Mouse (Mus musculus) hindbrain, embryonic 11.5 days (tissue): ENCODE results near the gene Ccdc169. TPM values are rescaled to one million over a fixed set of nuclear protein-coding genes. Genes with fewer than 3 reads are reported as not detected.
A peak's percentile ranks its signal among the peaks of the same experiment; 100 is the strongest.

Source experiments
- ATAC-seq: fragments of 200-750 bp; cut with Nextera tagmentation; 2 replicates; pipeline ENCODE4 v1.8.0; 2017; ENCODE audit warnings: mild to moderate bottlenecking, moderate TSS enrichment, moderate library complexity; ENCODE audit not compliant: low FRiP score
- DNase-seq: peaks from one replicate; pipeline ENCODE4 v3.0.0-alpha.2; 2015; ENCODE audit warnings: low spot score
- H3K27ac ChIP-seq: fragments of 300-500 bp; sonication (generic); 2 replicates; pipeline ENCODE4 v1.5.1; 2014; ENCODE audit warnings: mild to moderate bottlenecking, low read depth, low read length
- H3K27me3 ChIP-seq: fragments of 300-500 bp; sonication (generic); 2 replicates; pipeline ENCODE4 v1.6.1; 2014; ENCODE audit warnings: mild to moderate bottlenecking, low read length, moderate library complexity, mixed read lengths; ENCODE audit not compliant: control insufficient read depth, insufficient read depth
- H3K36me3 ChIP-seq: fragments of 300-500 bp; sonication (generic); 2 replicates; pipeline ENCODE4 v1.6.1; 2014; ENCODE audit warnings: mild to moderate bottlenecking, low read length, moderate library complexity, mixed read lengths; ENCODE audit not compliant: control insufficient read depth, insufficient read depth
- H3K4me1 ChIP-seq: fragments of 300-500 bp; sonication (generic); replicated peaks from 2 replicates; pipeline ENCODE4 v1.6.1; 2014; ENCODE audit warnings: low read length, mixed read lengths; ENCODE audit not compliant: control insufficient read depth, insufficient read depth
- H3K4me2 ChIP-seq: fragments of 300-500 bp; sonication (generic); replicated peaks from 2 replicates; pipeline ENCODE4 v1.6.1; 2014; ENCODE audit warnings: mild to moderate bottlenecking, low read depth, low read length
- H3K4me3 ChIP-seq: fragments of 300-500 bp; sonication (generic); 2 replicates; pipeline ENCODE4 v1.5.1; 2014; ENCODE audit warnings: low read depth, low read length
- H3K9ac ChIP-seq: fragments of 300-500 bp; sonication (generic); 2 replicates; pipeline ENCODE4 v1.6.1; 2014; ENCODE audit warnings: low read depth, low read length
- H3K9me3 ChIP-seq: fragments of 300-500 bp; sonication (generic); 2 replicates; pipeline ENCODE4 v1.6.1; 2016; ENCODE audit warnings: low read length; ENCODE audit not compliant: control insufficient read depth
- WGBS: fragments of 180-500 bp; shearing (Covaris S2); extraction: QIAGEN DNeasy Blood & Tissue Kit; methylation state at CpG from one replicate; pipeline ENCODE4 v1.1.7; 2014; 5-methylcytosine and 5-hydroxymethylcytosine counted together
- polyA plus RNA-seq: library from polyadenylated mRNA; unstranded; fragments of >200 nt; fragmentation: Nextera tagmentation; extraction: Ambion mirVana; gene quantifications from 2 replicates; pipeline ENCODE4 v1.2.1, GENCODE M21; 2014

Ccdc169 gene
- polyA plus RNA-seq: 0.20 TPM in 1 of 2 replicates, not detected in the other

GRCm38 (mm10) chr3:55137039-55137438, at the start of gene Ccdc169:
Gene Ccdc169 (plus strand): TSS chr3:55137339.
- Histone ChIP-seq H3K4me3 (no peak within 1 kb of the TSS), H3K27ac (no peak within 1 kb of the TSS), H3K4me1 (no peaks in the 10 kb centered on the region), H3K9me3 (no peaks in the 10 kb centered on the region), H3K9ac (no peak within 1 kb of the TSS), H3K4me2 (no peak within 1 kb of the TSS), H3K36me3 (peaks cover 5% of the 10 kb centered on the region; the same call in 1 of the 2 replicates), H3K27me3 (no peaks in the 10 kb centered on the region)
- ATAC-seq (no peak), DNase-seq (no peak)

- 70% methylated on average over 4 of the region's 4 CpGs for WGBS
- no peaks in the 10 kb centered on the region for H3K36me3 ChIP-seq
- DNase-seq (no peak), ATAC-seq (no peak)
- H3K9ac ChIP-seq: no peak overlapping the region
- H3K27ac ChIP-seq: no peak overlapping the region
- H3K4me3 ChIP-seq: no peak overlapping the region
- H3K4me2 ChIP-seq: no peak overlapping the region
- H3K9me3 ChIP-seq: no peaks in the 10 kb centered on the region
- no peaks in the 10 kb centered on the region for H3K27me3 ChIP-seq
- H3K4me1 ChIP-seq: no peaks in the 10 kb centered on the region
These were observed 49.8 kb upstream of the Ccdc169 start for GRCm38 (mm10) chr3:55087360-55087759.

GRCm38 (mm10) chr3:55088359-55088758, 48.8 kb upstream of the Ccdc169 start:
- no peaks in the 10 kb centered on the region for H3K4me1 ChIP-seq
- no peaks in the 10 kb centered on the region for H3K9me3 ChIP-seq
- no peak overlapping the region for H3K4me3 ChIP-seq
- no peak overlapping the region for H3K27ac ChIP-seq
- H3K9ac ChIP-seq: no peak overlapping the region
- no peak overlapping the region for H3K4me2 ChIP-seq
- H3K36me3 ChIP-seq: no peaks in the 10 kb centered on the region
- no peaks in the 10 kb centered on the region for H3K27me3 ChIP-seq
- 64% methylated on average over 4 of the region's 4 CpGs for WGBS
- DNase-seq (no peak), ATAC-seq (no peak)

GRCm38 (mm10) chr3:55088843-55089242, 48.3 kb upstream of the Ccdc169 start:
- H3K4me1 ChIP-seq: no peaks in the 10 kb centered on the region
- no peak overlapping the region for H3K9ac ChIP-seq
- H3K9me3 ChIP-seq: no peaks in the 10 kb centered on the region
- H3K4me2 ChIP-seq: no peak overlapping the region
- ATAC-seq (no peak), DNase-seq (no peak)
- whole genome bisulfite sequencing: 83% methylated on average over 3 of the region's 3 CpGs
- no peak overlapping the region for H3K27ac ChIP-seq
- H3K36me3 ChIP-seq: no peaks in the 10 kb centered on the region
- no peak overlapping the region for H3K4me3 ChIP-seq
- no peaks in the 10 kb centered on the region for H3K27me3 ChIP-seq

GRCm38 (mm10) chr3:55089291-55089690, 47.8 kb upstream of the Ccdc169 start:
- H3K27me3 ChIP-seq: no peaks in the 10 kb centered on the region
- ATAC-seq (no peak), DNase-seq (no peak)
- H3K27ac ChIP-seq: no peak overlapping the region
- H3K4me3 ChIP-seq: no peak overlapping the region
- H3K4me1 ChIP-seq: no peaks in the 10 kb centered on the region
- H3K9me3 ChIP-seq: no peaks in the 10 kb centered on the region
- H3K36me3 ChIP-seq: no peaks in the 10 kb centered on the region
- H3K9ac ChIP-seq: no peak overlapping the region
- no peak overlapping the region for H3K4me2 ChIP-seq
- 83% methylated on average over 4 of the region's 4 CpGs for whole genome bisulfite sequencing

GRCm38 (mm10) chr3:55093161-55093560, 44.0 kb upstream of the Ccdc169 start:
- no peak for ATAC-seq
- no peaks in the 10 kb centered on the region for H3K27me3 ChIP-seq
- WGBS: 84% methylated on average over 1 of the region's 1 CpGs
- H3K9me3 ChIP-seq: no peaks in the 10 kb centered on the region
- no peak overlapping the region for H3K9ac ChIP-seq
- no peak overlapping the region for H3K4me3 ChIP-seq
- no peaks in the 10 kb centered on the region for H3K4me1 ChIP-seq
- H3K27ac ChIP-seq: no peak overlapping the region
- no peak for DNase-seq
- H3K4me2 ChIP-seq: no peak overlapping the region
- no peaks in the 10 kb centered on the region for H3K36me3 ChIP-seq

- no peak overlapping the region for H3K4me2 ChIP-seq
- H3K27me3 ChIP-seq: no peaks in the 10 kb centered on the region
- ATAC-seq (peak; percentile 76), DNase-seq (peak; percentile 56)
- 24% methylated on average over 8 of the region's 8 CpGs for WGBS
- H3K9me3 ChIP-seq: no peaks in the 10 kb centered on the region
- H3K36me3 ChIP-seq: no peaks in the 10 kb centered on the region
- H3K9ac ChIP-seq: no peak overlapping the region
- H3K4me1 ChIP-seq: no peaks in the 10 kb centered on the region
- H3K27ac ChIP-seq: peak overlapping the region; percentile 62
- no peak overlapping the region for H3K4me3 ChIP-seq
These were observed 41.0 kb upstream of the Ccdc169 start for GRCm38 (mm10) chr3:55095968-55096654.

GRCm38 (mm10) chr3:55096655-55097005, 40.5 kb upstream of the Ccdc169 start:
- peak; percentile 23; the same call in 1 of the 2 replicates for ATAC-seq
- Histone ChIP-seq H3K9me3 (no peaks in the 10 kb centered on the region), H3K4me2 (no peak overlapping the region)

GRCm38 (mm10) chr3:55097186-55097585, 40.0 kb upstream of the Ccdc169 start:
- no peaks in the 10 kb centered on the region for H3K4me1 ChIP-seq
- H3K9ac ChIP-seq: no peak overlapping the region
- no peaks in the 10 kb centered on the region for H3K27me3 ChIP-seq
- no peak overlapping the region for H3K4me3 ChIP-seq
- H3K36me3 ChIP-seq: no peaks in the 10 kb centered on the region
- H3K27ac ChIP-seq: no peak overlapping the region
- WGBS: 82% methylated on average over 2 of the region's 2 CpGs
- no peaks in the 10 kb centered on the region for H3K9me3 ChIP-seq
- ATAC-seq (no peak), DNase-seq (no peak)
- no peak overlapping the region for H3K4me2 ChIP-seq

More at GRCm38 (mm10) chr3:55096655-55097005, 40.5 kb upstream of the Ccdc169 start:
- H3K36me3 ChIP-seq: no peaks in the 10 kb centered on the region
- peak overlapping the region; percentile 62 for H3K27ac ChIP-seq
- H3K4me1 ChIP-seq: no peaks in the 10 kb centered on the region
- no peak overlapping the region for H3K4me3 ChIP-seq
- no peaks in the 10 kb centered on the region for H3K27me3 ChIP-seq
- WGBS: 64% methylated on average over 2 of the region's 2 CpGs
- H3K9ac ChIP-seq: no peak overlapping the region
- DNase-seq: no peak
